Mouse (Mus musculus) CD4-positive, CD25-positive, alpha-beta regulatory T cell, adult 4 months (primary cell): ENCODE measurements around the gene Calu. TPM values are rescaled to one million over a fixed set of nuclear protein-coding genes. Genes with fewer than 3 reads are reported as not detected.
"Not testable (repeated sequence)": the region's sequence is repeated elsewhere in the genome, so short reads cannot be mapped to it uniquely, and the experiment has no call there.

Source experiments
- ATAC-seq: one replicate; pipeline ENCODE4 v1.8.0; 2017
- polyA plus RNA-seq, 2 experiments: library from polyadenylated mRNA; unstranded; fragments of 100-300 nt; shearing (Covaris generic); gene quantifications; one replicate each; pipeline ENCODE4 v1.2.1; 2017

The Calu gene
- polyA plus RNA-seq = 10 to 100 TPM; 57.9 to 68.6 TPM

DNA sequence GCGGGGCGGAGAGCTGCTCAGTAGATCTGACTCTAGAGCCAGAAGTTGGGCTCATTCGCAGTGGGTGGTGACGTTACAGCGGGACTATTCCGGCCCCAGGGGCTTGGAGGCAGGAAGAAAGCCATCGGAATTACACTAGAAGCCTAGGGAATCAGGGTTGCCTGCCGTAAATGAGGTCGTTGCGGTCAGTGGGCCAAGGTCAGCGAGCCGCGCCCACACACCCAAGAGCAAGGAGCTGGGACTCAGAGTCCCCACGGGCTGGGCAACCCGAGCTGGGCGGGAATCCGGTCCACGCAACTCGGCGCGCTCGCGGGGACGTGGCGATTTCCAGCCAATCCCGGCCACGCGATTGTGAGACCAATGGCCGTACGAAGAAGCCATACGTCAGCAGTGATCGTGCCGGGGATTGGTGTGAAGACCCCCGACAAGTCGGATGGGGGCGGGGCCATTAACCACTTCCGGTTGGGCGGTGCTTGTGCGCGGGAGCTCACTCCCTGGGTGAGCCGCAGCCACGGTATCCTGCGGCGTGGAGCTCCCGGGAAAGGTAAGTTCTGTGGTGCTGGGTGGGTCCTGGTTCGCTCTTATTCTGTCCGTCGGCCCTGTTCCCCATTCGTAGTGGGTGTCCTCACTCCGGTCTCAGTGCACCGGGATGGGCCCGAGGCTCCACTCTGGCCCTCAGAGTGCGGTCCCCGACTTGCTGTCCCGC, at the start of gene Calu:
Calu (plus strand) TSS at position 405 of the 706 bp plus-strand sequence.
- peak; percentile 93 for ATAC-seq

- no peak for ATAC-seq
Observed at GRCm38 (mm10) chr6:29299112-29299511, 48.8 kb upstream of the Calu start.

DNA sequence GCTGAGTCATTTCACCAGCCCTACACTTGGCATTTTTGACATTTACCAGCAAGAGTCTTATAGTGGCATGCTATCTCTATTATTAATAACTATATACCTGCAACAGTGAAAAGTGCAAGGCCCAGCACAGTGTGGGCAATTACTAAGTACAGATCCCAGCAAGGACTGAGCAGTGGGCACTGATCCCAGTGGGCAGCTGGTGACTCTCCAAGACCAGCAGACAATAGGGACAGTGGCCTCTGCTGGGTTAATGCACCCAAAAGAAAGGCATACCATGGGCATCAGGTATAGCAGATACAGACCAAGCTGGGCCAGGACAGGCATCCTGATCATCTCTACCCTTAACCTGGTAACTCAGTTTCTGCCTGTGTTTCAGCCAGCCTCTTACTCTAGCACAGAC, 44.6 kb upstream of the Calu start:
- no peak for ATAC-seq

DNA sequence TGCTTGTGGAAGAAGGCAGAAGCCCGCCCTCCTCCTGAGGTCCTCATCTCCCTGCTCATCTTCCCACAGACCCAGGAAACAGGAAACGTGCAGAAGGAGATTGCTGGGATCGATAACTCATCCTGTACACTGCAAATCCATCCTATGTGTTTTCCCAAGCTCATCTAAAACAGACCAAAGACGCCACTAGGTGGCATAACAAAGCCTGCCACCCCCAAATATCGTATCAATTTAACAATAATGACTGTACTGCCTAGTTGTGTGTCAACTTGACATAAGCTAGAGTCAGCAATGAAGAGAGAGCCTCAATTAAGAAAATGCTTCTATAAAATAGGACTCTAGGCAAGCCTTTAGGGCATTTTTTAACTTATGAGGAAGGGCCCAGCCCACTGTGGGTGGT, 44.1 kb upstream of the Calu start:
- ATAC-seq = no peak

GRCm38 (mm10) chr6:29305462-29305861, 42.4 kb upstream of the Calu start:
- ATAC-seq = no peak

DNA sequence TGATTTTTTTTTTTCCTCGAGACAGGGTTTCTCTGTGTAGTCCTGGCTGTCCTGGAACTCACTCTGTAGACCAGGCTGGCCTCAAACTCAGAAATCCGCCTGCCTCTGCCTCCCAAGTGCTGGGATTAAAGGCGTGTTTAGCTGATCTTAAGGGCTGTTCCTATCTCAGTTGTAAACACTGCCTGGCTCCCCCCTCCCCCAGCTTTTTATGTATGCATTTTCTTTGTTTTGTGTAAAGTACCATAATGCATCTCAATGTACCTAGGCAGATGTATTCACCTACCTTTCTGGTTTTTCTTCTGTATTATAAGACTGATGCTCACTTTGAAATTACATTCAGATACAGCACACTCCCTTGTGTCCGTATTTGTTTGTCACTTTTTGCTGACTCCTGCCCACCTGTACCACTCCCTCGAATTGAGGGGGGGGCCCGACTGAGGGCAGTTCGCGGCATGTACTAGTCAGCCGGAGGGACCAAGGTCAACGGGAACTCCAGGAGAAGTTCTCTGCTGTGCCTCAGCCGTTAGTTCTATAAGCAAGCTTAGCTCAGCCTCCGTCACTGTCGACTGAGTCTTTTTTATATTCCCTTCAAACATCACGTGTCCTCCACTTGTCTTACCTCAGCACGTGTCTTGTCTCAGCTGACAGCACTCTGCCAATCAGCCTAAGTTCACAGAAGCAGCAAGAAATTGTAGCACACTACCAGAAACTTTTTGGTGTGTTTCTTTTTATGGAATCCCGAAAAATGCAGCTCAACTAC, 38.8 kb upstream of the Calu start:
- ATAC-seq = no peak

DNA sequence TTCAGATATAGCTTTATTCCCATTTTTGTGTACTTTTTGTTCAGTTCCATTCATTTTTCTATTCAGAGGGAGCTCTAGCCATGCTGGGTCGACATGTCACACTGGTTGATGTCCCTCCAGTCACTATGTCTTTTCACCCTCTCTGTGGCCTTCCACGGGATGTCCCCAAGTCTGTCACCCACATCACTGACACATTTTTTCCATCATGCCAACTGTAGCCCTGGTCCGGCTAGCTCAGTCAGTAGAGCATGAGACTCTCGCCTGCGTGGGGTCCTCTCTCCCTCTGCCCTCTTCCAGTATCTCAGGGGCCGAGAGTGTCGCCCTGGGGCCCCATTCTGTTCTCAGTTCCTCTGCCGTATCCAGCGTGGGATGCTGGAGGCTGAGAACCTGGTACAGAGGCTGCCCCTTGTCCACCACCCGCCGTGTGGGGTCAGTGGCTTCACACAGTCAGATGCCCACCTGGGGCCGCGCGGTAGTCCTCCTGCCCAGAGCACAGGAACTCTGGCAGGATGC, 34.1 kb upstream of the Calu start:
- no peak for ATAC-seq

- no peak for ATAC-seq
Observed at GRCm38 (mm10) chr6:29317286-29317685, 30.6 kb upstream of the Calu start.

- no peak for ATAC-seq
Observed at GRCm38 (mm10) chr6:29317941-29318340, 29.9 kb upstream of the Calu start.

DNA sequence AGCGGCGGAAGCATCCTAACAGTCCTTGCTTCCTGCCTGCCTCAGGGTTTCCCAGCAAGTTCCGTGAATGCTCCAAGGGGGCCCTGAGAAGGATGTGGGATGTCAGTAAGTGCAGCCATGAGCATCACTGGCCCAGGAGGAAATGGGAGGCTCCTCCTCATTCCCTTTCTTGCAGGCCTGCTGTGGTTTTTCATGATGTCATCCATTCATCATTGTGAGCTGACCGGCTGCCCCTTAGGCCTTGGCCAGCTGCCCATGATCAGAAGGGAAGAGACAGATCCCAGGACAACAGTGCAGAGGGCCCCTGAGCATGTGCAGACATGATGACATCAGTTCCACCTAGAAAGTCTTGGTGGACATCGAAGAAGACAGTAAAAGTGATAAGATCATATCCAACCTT, 29.0 kb upstream of the Calu start, which contains the start of gene Fam71f1:
Fam71f1 (plus strand) TSS at position 262 of the 400 bp plus-strand sequence.
- no peak for ATAC-seq

- ATAC-seq = no peak
Observed at GRCm38 (mm10) chr6:29321586-29321985, 26.3 kb upstream of the Calu start.

- no peak for ATAC-seq
Observed at GRCm38 (mm10) chr6:29322147-29322546, 25.7 kb upstream of the Calu start.

GRCm38 (mm10) chr6:29322735-29323134, 25.1 kb upstream of the Calu start:
- ATAC-seq = no peak

- ATAC-seq = no peak
Observed at GRCm38 (mm10) chr6:29326961-29327360, 20.9 kb upstream of the Calu start.

DNA sequence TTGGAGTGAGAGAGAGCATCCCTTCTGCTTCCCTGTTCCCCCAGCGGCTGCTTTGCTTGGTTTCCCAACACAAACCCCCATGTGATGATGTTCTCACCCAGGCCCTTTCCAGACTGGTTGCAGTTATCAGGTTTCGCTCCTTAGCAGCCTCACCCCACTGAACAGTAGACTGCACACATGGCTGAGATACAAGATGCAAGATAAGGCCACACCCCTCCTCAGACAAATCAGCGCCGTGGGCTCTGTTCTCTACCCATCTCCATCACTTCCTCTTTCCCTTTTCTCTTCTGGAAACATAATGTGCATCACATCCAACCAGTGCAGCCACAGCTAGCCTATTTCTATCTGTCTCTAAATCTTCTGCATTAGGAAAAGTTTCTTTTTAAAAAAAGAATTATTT, 18.4 kb upstream of the Calu start:
- ATAC-seq = no peak

DNA sequence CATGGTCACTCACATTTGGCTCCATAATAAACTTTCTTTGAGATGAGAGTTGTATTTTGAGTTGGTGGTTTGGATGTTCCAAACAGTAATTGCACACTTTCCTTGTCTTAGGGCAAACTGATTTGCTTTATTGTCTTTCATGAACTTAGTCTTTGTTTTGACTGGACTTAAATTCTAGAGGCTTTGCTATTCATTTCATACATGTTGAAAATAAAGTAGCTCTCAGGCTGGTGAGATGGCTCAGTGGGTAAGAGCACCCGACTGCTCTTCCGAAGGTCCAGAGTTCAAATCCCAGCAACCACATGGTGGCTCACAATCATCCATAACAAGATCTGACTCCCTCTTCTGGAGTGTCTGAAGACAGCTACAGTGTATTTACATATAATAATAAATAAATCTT, 1.4 kb upstream of the Calu start:
- ATAC-seq = not testable (repeated sequence)

GRCm38 (mm10) chr6:29347189-29347588, 680 bp upstream of the Calu start:
- ATAC-seq = no peak

DNA sequence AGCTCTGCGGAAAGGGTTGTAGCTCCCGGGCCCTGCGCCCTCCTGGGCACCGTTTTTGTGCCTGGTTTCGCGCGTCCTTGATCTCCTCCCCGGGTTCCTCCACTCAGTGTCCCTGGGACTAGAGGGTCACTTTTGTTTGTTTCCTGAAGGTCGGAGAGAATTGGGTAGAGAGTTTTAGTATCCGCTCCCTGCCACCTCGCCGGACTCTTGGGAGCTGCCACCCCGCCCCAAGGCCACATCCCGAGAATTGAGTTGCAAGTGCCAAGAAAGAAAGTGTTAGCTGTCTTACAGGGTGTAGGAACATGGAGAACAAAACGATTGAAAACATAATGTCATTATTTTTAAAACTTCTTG, 479 bp downstream of the Calu start:
- ATAC-seq = no peak

GRCm38 (mm10) chr6:29351613-29352012, 3.7 kb downstream of the Calu start:
- no peak for ATAC-seq

DNA sequence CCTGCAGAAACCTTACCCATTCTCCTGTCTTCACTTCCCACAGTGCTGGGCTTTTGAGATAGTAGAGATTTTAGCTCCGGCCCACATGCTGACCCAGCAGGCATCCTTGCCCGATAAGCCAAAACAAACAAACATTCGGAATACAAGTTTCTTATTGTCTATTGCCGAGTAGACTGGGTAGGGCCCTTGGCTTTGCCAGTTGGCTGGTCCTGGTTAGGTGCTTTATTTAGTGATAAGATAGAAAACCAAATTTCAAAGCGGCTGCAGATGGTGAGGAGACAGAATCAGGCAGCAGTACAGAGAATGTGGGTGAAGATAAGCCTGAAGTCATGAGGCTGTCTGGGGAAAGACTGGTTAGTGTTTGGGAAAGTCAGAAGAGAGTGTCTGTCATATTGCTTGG, 4.9 kb downstream of the Calu start:
- ATAC-seq = no peak

- ATAC-seq = no peak
Observed at GRCm38 (mm10) chr6:29359386-29359785, 11.5 kb downstream of the Calu start.

GRCm38 (mm10) chr6:29360211-29360610, 12.3 kb downstream of the Calu start:
- ATAC-seq = no peak

DNA sequence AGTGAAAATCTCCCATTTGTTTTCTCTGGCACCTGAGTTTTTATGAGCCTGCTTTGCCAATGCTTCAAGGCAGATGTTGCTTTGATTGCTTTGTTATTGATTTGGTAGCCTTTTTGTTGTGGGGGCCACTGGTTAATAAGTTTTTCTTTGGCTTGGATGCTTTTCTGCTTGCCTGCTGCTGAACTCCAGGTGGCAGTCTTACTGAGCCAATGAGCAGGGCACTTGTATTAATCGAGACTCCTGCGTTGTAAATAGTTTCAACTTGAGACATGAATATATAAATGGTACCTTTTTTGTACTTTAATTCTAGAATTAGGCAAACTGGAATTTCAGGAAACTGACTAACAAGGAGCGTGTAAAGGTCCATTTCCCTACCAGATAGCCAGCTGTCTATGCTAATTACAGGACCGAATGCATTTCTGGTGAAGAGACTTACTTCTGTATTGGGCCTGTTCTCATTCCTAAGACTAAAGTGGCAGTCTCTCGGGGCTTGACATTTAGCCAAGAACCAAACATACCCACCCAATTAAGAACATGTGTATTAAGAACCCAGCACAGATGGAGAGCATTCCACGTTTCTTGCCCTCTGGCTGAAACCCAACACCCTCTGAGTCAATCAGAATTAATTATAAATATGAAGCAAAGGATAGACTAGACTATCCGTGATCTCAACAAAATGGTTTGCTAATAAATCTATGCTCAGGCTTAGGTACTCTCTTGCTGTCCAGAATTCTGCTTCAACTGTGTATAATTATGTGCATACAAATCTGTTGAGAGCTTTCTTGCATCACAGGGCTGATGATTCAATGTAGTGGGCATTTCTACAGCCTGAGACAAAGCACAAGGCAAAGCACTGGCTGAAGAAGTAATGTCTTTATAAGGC, 14.6 kb downstream of the Calu start:
- no peak for ATAC-seq
